Mouse (Mus musculus) natural killer cell, adult 2 months (primary cell): Measurements from ENCODE around the gene Loxl3.
A peak's percentile ranks its signal among the peaks of the same experiment; 100 is the strongest.

ENCODE experiments used
- DNase-seq, 2 experiments: peaks; one replicate each; pipeline ENCODE4 v3.0.0; 2022; ENCODE audit warnings: low spot score in 2 of 2

Loxl3 gene

DNA sequence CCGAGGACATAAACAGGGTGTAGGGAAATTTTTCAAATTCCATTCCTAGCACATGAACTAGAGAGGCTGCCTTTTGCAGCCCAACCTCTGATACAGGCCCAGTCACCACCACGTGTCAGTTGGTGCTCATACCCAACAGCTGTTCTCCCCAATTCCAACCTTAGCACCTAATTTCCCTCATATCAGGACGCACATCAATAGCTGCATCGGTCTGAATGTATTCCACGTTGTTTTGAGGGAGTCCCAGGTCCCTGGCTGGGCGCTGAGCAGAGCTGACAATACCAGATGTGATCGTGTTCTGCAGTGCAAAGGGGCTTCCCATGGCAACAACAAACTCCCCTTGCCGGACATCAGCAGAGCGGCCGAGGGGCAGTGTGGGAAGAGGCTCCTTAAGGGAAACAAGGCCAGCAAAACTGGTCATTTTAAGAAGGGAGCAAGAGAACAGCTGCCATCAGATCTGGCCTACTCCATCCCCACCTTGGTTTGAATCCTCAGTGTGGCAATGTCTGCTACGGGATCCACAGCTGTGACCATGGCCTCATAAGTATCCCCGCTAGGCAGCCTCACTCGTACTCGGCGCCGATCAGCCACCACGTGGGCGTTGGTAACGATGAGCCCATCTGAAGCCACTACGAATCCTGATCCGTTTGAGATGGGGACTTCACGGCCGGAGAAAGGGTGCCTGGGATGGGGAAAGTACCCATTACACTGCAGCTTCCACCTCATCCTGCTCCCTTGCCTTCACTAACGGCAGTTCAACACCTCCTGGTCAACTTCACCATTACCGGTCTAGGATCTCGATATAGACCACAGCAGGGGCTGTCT, 19.4 kb downstream of the Loxl3 start:
- DNase-seq, result peak in 1 of 2 experiments; percentile 28

DNA sequence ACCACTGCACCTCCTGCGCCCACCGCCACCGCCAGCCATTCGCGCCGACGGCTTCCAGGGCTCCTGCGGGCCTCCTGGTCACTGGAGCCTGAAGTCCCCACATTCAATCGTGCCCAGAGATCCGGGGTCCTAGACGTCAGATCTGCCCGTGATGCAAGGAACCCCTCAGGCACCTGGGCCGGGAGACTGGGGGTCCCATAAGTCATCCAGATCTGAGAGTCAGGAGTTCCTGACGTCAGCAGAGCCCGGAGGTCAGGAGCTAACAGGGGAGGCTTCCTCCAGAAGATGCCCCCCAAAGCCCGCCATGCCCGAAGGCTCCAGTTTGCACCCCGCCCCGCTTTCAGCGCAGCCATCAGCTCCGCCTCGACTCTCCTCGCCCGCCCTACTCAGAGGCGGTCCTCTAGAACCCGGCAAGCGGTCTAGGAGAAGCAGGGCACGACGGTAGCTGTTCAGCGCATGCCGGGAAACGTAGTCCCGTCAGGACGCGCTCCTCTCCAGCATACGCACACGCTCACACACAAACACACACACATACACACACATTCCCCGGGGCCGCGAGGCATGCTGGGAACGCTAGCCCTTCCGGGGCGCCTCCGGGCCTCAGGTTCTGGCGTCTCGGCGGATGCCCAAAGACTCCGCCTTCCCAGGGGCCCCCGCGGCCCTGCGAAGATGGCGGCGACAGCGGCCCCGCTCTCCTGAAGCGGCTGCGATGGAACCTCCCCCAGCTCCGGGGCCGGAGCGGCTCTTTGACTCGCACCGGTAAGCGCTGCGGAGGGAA, 20.3 kb downstream of the Loxl3 start, which contains the start of gene Aup1:
TSS of gene Aup1 (plus strand) at position 448 of the 778 bp plus-strand sequence.
- DNase-seq, result peak; percentile 93 to 96

DNA sequence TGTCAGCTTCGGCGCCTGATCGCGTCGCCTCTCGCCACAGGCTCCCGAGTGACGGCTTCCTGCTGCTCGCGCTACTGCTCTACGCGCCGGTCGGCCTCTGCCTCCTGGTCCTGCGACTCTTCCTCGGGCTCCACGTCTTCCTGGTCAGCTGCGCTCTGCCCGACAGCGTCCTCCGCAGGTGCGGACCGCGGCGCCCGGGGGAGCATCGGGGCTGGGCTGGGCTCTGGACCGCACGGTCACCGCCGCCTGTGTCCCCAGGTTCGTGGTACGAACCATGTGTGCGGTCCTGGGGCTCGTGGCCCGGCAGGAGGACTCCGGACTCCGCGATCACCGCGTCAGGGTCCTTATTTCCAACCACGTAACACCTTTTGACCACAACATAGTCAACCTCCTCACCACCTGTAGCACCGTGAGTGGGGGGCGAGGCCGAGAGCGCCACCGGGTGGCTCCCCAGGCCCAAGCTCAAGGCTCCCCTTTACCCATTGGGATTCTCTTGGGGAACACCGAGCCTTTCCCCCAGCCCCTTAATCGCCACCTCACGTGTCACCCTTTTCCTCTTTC, 21.0 kb downstream of the Loxl3 start, which contains the start of gene Htra2:
TSS of gene Htra2 (minus strand) at position 403 of the 561 bp plus-strand sequence.
- DNase-seq, result no peak

DNA sequence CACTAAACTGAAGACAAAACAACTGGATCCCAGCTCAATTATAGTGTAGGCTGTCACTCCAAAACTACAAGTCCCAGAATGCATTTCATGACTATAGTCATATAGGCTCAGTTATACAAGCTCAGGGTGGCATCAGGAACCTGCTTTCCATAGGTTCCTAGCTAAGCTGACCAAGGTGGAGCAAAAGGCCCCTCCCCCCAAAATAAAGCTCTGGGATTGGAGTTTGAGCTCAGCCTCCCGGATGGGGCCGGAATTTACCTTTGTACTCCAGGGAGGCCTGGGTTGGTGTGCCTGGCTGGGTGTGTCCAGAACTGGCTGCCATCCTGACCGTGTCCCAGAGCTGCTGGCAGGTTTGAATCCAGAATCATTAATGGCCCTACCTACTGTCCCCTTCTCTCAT, 23.8 kb downstream of the Loxl3 start, which contains the start of gene Dqx1:
TSS of gene Dqx1 (plus strand) at position 55 of the 400 bp plus-strand sequence.
- DNase-seq, result no peak

DNA sequence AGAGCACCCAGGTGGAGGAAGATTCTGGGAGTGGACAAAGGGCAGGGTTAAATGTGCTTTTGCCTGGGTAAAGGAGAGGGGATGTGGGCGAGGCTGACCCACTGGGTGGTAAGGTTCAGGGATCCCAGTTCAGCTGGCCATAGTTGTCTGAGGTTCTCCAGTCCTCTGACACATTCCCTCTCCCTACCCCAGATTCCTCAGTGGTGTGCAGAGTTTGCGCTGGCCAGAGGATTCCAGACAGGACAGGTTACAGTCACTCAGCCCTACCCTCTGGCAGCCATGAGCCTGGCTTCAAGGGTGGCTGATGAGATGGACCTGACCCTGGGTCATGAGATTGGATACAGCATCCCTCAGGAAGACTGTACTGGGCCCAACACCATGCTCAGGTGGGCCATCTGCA, 24.8 kb downstream of the Loxl3 start:
- DNase-seq, result no peak

DNA sequence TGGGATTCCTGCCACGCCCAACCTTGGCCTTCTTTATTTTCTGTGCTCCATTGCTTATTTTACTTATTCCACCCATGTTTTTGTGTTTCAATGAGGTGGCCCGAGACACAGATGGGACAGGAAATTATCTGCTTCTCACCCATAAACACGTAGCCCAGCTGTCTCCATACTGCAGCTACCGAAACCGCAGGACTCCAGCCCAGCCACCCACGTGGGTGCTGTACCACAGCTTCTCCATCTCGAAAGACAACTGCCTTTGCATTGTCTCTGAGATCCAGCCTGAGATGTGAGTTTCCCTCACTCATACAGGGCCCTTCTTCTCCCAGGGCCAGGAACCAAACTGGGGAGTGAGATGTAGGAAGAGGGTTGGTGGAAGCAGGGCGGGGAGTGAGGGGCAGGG, 32.0 kb downstream of the Loxl3 start:
- peak in 1 of 2 experiments; percentile 26 for DNase-seq

DNA sequence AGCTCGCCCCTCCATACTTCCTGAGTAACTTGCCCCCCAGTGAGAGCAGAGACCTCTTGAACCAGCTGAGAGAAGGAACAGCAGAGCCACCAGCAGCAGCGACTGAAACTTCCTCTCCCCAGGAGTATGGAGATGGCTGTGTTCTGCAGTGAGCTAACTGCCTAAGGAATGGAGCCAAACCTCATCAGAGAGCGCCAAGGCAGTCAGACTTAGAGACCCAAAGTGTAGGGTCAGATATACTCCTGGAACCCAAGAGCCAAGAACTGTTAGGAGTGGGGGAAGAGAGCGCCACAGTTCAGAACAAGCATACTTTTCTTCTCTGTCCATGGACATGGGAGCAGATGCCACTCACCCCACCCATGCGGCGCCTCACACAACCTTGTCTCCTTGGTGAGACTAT, 32.5 kb downstream of the Loxl3 start:
- DNase-seq, result no peak

DNA sequence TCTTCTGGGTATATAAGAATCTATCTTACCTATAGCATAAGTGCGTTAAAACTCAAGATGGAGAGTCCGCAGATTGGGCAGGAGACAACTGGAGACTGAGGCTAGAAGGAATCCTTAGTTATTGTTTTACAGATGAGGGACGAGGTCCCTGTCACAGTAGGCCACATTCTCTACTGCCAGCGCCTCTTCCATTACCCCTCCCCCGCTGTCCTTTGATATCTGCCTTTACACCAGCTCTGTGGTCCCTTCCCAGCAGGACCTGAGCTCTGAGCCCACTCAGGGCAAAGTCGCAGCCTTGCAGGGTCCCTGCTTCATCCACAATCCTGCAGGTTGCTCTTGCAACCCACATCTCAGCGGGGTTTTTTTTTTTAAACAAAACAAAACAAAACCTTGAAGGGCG, 34.2 kb downstream of the Loxl3 start:
- DNase-seq, result no peak

DNA sequence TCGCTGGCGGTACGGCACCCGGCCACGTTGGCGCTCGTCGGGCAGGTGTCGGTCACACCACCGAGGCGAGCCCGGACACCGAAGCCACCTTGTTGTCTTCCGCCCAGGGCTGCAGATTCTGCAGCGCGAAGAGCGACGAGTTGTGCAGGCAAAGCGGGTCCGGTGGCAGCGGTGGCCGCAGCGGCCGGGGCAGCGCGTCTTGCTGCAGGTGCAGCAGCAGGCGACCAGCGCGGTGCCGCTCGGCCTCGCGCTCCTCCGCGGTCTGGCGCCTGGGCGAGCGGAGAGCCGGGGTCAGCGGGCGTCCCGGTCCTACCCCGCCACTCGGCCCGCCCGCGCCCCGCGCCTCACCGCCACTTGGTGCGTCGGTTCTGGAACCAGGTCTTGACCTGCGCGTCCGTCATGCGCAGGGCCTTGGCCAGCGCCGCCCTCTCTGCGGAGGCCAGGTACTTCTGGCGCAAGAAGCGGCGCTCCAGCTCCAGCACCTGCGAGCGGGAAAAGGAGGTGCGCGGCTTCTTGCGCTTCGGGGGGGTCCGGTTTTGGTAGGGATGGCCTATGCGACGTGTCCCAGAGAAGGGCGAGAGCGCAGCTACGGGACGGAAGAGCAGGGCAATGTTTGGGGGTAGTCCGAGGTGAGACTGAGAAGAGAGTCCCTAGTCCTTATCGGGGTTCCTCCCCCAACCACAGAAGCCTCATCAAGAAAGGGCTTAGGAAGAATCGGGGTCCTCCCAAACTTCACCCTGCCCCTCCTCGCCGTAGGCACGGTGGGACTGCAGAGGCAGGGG, 34.9 kb downstream of the Loxl3 start:
- DNase-seq, result no peak

DNA sequence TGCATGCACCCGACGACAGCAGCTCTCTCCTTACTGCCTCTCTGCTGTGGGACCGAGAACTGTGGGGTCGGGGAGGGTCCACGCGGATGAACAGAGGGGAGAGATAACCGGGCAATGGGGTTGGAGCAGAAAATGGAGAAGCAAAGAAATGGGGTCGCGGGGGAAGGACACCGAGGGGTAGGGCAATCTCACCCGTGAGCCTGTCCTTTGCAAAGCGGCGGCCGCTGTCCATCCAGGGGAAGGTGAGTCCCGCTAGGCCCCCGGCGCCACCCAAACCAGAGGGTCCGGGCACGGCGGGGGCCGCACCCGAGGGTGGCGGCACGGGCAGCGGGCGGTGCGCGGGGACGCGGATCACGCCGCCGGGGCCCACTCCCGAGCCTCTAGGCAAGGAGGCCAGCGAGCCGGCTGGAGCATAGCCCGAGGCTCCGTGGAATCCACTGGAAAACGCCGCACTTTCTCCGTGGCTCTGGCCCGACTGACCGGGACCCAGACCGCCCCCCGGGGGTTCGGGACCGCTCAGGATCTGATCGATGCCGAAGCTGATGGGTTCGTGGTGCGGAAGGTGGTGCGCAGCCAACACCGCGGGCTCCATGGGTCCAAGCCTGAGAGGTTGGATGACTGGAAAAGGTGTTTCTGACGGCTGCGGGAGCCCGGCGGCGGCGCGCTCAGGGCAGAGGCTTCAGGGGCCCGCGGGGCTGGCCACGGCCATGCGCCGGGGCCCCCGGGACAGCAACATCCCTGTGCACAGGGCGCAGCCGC, 35.7 kb downstream of the Loxl3 start:
- no peak for DNase-seq

DNA sequence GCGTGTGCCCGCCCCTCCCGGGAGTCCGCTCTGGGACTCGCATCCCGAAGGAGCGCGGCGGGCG, 36.1 kb downstream of the Loxl3 start, which contains the start of gene Tlx2:
TSS of gene Tlx2 (minus strand) at position 47 of the 64 bp plus-strand sequence.
- DNase-seq, result no peak

DNA sequence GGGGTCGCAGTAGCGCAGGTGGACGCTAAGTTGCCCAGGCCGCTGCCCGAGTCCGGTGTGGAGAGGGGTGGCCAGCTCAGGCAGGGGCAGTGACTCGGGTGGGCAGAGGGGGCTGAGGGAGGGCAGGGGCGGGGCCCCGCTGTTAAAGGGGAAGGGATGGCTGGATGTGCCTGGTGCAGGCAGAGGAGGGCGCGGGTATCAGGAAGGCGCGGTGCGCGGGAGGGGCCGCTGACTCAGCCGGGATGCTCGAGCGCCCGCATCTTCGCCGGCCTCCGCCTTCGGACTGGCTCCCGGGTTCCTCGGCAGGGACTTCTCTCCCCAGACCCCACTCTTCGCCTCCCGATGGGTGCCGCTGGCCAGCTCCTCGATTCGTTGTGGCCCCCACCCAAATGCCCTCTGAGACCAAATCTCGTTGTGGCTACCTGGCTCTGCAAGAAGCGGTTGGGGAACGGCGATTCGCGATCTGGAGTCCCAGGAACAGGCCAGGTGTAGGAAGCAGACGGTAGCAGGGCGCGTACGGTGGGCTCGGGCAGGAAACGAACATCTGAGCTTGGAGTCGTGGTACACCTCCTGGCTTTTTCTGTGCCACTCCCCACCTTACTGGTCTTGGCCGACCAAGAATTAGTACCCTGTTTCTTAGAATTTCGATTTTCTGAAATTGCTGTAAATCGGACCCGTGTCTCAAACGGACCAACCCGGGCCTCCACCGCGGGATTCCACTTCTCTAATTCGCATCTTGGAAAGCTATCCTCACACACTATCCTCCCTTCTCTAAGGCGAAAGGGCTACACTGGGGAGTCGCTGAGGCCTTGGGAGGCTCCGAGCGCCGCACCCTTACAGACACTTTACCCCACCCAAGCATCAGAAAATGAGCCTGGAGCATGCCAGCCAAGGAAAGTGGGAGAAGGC, 36.6 kb downstream of the Loxl3 start:
- DNase-seq, result peak in 1 of 2 experiments; percentile 44

DNA sequence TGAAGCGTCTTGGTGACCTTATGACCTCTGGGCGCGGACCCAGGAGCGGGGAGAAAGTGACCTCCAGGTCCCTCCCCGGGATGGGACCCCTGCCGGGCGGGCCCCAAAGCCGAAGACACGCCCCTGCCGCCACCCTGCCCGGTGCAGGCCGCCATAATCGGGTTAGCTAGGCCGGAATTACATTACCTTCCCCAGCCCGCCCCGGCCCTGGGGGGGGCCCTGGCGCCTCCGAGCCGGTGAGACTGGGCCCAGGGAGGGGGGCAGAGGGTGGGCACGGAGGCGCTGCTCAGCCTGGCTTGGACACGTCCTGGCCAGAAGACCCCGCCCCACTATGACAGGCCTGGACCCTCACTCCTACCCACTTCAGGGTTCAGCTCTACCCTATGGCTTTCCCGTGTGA, 37.2 kb downstream of the Loxl3 start:
- DNase-seq, result no peak

DNA sequence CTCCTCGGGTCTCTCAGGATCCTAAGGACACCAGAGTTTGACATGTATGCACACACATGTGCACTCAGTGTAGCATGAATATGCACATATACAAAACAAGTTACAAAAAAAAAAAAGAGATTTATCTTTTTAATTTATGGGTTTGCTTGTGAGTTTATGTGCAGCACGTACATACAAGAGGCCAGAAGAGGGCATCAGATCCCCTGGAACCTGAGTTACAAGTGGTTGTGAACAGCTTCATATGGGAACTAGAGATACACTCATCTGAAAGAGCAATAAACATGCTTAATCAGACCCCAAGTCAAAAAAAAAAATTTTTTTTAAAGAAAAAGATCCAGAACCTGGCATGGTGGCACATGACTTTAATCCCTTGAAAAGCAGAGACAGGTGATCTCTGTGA, 41.0 kb downstream of the Loxl3 start:
- DNase-seq, result peak in 1 of 2 experiments; percentile 22

DNA sequence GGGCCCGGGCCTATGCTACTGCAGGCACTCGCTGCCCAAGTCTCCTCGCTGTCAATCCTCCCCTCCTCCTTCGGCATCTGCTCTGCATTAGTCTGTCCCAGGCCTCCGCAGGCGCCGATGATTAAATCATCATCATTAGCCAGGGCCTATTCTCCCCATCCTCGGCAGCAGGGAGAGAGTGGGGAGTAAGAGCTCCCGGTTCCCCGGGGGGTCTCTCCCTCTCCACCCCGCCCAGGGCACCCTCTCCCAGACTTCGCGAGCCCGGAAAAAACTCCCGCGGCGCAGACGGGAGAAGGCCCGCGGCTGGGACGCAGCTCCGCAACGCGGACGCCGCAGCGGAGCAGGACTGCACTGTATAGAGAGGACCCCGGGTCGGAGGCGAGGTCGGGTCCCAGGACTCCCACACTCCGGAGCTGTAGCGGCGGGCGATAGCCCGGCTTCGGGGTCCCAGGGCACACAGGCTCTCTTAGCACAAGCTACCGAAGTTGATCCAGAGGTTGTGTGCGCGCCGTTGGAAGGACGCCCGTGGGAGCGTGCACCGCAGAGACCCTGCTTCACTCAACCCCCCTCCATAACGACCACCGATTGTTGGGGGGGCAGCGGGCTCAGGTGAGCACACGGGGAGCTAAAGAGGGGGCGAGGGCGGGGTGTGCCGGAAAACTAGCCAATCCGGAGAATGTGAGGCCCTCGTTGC, 43.8 kb downstream of the Loxl3 start, which contains the start of gene Pcgf1:
TSS of gene Pcgf1 (plus strand) at position 240 of the 694 bp plus-strand sequence.
- DNase-seq, result no peak

DNA sequence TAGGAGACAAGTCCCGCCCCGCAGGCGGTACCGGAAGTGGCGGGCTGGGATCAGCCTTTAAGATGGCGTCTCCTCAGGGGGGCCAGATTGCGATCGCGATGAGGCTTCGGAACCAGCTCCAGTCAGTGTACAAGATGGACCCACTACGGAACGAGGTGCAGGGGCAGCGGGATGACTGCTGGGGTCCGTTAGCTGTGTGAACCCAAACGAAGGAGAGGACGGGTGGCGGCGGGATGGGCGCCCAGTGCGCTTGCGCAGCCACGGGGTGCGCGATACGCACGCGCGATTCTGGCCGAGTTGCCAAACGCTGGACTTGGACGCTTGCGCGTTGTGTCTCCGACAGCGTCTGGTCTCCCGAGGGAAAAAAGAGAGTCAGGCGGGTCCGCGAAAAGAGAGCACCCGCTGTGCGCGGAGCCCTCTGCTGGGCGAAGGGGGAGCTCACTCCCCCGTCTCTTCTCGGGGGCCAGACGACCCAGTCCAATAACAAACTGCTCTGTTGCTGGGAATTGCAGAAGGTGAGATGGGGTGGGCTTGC, 44.4 kb downstream of the Loxl3 start:
- DNase-seq, result peak; percentile 99

DNA sequence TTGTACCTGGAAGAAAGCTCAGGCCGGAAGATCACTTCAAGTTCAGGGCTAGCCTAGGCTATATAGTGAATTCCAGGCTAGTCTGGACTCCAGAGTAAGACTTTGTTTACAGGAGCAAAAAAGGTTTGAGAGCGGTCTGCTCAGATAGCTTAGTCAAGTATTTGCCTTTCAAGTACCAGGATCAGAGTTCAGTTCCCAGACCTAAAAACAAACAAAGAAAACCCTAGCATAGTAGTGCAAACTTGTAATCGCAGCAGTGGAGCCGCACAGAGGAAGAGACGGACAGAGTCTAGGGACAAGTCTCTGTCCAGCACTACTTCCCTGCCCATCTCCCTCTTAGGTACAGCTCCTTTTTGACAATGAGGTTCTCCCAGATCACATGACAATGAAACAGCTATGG, 46.2 kb downstream of the Loxl3 start:
- DNase-seq, result no peak

DNA sequence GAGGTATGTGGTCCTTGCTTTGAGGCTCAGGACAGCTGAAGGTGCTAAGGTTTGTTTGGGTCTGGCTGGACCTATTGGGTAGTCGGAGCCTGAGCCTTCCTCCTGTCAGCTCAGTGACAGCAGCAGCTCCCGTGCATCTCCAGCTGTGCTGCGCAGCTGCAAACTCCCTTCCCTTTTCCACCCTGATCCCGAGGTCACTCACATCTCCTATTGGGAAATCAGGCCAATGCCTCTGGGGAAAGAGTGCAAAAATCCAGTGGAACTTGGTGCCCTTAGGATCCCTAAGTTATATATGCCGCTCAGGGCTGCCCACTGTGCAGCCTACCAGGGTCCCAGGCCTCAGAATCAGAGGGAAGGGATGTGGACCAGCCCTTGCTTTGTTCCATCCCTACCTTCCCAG, 49.5 kb downstream of the Loxl3 start:
- no peak for DNase-seq

DNA sequence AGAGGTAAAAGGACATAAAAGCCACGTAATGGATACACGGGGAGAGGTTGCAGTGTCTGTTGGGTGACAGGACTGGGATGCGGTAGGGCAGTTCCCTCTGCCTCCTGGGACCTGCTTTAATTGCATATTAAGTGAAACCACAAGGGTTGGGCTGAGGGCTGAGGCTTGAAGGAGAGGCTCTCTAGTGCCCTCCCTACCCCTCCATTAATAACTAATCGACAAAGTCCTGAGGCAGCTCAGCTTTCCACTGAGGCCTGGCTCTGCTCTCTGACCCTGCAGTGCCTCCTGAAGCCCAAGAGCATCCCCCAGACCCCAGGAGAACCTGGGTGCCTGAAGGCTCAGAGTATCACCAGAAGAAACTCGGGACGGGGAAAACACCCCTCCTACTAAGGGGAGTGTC, 50.5 kb downstream of the Loxl3 start:
- DNase-seq, result no peak
